Mouse (Mus musculus): ENCODE data around the gene Nin. TPM values are rescaled to one million over a fixed set of nuclear protein-coding genes. Genes with fewer than 3 reads are reported as not detected.

Gene Nin
- total RNA-seq, 1 experiment from 2014 or later = 91.7 TPM

DNA sequence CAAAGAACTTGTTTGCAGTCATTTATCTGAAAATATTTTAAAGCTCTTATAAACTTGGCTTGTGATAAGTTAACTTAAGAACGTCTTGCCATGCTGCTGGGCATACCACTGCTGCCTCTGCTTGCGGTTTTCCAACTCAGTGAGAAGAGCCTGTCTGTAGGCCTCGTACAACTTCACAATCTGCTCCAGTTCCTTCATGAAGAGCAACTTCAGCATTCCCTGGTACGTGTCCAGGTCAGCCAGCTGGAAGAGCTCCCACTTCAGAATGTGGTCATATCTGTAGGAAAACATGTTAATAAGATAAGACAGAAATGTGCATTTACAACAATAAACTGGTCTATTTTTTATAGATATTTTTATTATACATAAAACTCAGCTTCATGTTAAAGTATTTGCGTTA, 147.4 kb downstream of the Nin start:
- ATAC-seq (replicated peaks; ENCODE audit: low read depth, poor library complexity, severe bottlenecking) = no peak

DNA sequence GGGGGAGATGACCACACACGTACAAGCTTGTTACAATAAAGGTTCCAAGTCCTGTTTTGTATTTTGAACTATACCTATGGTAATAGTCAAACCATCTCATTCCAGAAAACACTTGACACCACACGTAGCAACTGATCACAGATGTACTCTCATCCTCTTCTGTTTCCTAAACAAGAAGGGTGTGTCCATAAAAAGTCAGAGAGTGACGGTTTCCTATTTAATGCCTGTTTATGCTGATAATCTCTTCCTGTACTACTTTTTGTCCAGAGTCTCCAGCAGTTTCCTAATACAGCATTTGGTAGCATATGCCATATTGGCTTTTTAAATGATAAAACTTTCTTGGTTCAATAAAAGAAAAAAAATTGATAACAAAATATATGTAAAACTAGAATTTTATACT, 147.9 kb downstream of the Nin start:
- ATAC-seq (replicated peaks; ENCODE audit: low read depth, poor library complexity, severe bottlenecking) = no peak

DNA sequence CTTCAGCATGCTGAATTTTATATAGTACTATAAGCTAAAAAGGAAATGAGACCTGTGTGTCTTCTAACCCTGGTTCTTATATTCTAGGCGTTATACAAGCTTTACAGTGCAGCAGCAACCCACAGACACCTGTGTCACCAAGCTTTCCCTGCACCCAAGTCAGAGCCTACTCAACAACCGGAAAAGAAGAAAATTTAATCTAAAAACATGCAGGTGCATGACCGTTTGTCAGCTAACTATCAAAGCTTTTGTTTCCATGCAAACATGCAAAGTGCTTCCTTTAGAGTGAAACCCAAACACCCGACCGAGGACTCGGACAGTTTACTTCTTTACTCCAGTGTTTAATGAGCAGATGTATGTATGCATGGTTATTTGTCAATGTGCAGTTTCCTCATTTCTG, 150.4 kb downstream of the Nin start:
- ATAC-seq (replicated peaks; ENCODE audit: low read depth, poor library complexity, severe bottlenecking) = no peak

DNA sequence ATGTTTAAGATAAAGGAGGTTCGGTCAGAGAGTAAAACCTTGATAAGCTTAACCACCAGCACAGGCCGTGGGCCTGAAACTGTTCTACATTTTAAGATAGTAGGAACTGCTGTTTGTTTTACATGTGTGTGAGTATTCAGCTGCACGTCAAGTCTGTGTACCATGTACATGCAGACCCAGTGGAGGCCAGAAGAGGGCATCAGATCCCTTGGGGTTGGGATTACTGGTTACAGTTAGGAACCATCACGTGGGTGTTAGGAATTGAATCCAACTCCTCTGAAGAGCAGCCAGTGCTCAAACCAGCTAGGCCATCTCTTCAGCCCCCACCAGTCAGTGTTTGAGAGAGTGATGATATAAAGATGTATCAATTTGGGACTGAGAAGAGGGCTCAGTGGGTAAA, 151.0 kb downstream of the Nin start:
- ATAC-seq (replicated peaks; ENCODE audit: low read depth, poor library complexity, severe bottlenecking) = peak; percentile 89

Other genes starting within 250 kb of the Nin start
- 1.6 TPM in 2 replicates for gene Atl1, start 221.1 kb downstream of the Nin start, total RNA-seq (2017)
- gene Map4k5, start 220.5 kb downstream of the Nin start, total RNA-seq (2017) = 26.6 and 57.0 TPM in 2 replicates
- gene Sav1, start 126.7 kb downstream of the Nin start, total RNA-seq (2017) = 41.7 and 56.2 TPM in 2 replicates
- gene Abhd12b, start 40.4 kb upstream of the Nin start, total RNA-seq (2017) = not detected in 2 replicates
- 50.0 and 58.2 TPM in 2 replicates for gene Pygl, start 117.8 kb upstream of the Nin start, total RNA-seq (2017)
- gene Trim9, start 233.9 kb upstream of the Nin start, total RNA-seq (2017) = 0.18 and 0.39 TPM in 2 replicates